Mouse (Mus musculus) cerebellum, postnatal 4 days (tissue): Measurements from ENCODE around the gene Tmem37.
A peak's percentile ranks its signal among the peaks of the same experiment; 100 is the strongest.

Experiments
- DNase-seq, 2 experiments: peaks; one replicate each; pipeline ENCODE4 v3.0.0; 2022; ENCODE audit warnings: low spot score in 2 of 2, mixed read lengths in 1 of 2

Gene Tmem37

DNA sequence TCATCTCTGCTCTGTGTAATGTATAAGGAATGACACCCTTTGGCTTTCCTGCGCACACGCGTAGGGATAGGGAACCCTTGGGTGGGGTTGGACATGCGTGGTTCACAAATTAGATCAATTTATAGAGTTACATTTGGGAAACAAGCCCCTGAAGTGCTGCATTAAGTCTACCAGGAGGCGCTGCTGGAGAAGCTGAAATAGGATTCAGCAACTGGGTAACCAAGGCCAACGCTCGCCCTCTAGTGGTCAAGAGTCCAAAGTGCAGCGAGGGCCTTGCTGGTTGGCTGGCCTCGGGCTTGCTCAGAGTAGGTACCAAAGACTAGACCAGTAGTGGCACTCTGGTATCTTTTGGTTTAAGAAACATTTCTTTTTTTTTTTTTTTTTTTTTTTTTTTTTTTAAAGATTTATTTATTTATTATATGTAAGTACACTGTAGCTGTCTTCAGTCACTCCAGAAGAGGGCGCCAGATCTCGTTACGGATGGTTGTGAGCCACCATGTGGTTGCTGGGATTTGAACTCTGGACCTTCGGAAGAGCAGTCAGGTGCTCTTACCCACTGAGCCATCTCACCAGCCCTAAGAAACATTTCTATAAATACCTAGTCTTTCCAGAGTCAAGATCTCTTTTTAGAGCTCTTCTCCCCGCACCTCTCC is 19.7 kb upstream of the Tmem37 start:
- peak; percentile 81 to 90 for DNase-seq

DNA sequence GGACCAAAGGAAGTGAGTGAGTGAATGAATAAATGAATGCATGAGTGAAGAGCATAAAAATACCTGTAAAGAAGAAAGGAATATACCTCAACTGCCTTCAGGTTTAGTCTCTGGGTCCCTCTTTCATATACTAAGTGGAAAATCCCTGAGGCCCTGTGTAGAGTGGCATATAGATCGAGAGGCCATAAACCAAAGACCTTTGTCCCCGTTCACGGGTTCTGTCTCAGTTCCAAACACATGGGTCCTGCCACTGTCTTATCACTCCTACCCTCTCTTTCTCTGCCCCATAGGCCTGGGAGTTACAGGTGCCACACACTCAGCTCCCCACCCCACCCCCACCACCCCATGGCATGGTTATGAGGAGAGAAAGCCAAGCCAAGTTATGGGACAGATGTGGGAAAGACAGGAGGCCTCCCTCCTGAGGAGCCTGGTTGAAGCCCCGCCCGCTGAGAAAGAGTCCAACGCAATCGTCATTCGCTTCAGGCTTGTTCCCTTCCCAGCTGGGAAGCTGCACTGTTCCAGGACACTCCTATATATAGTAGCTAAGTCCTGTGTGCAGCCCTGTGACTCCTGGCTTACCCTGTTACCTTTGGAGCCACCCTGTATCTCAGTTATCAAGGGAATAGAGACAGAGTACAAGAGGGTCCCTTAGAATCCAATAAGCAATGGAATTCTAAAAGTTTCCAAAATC is 17.2 kb upstream of the Tmem37 start:
- DNase-seq: no peak

DNA sequence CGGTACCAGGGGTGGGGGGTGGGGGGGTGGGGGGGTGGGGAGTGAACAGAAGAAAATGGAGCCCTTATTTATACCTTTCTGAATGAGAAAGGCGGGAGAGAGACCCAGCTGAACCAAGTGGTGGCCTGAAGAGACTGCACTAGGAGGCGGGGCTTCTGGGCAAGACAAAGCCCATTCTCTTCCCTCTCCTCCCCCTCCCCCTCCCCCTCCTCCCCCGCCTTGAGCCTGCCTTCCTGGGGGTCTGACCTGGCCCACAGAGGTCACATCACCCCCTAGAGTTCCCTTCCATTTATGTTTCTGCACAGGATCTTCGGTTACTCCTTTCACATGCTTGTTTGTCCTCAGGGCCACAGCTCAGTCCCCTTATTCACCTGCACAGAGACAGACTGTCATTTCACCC is 15.3 kb upstream of the Tmem37 start:
- DNase-seq: no peak

DNA sequence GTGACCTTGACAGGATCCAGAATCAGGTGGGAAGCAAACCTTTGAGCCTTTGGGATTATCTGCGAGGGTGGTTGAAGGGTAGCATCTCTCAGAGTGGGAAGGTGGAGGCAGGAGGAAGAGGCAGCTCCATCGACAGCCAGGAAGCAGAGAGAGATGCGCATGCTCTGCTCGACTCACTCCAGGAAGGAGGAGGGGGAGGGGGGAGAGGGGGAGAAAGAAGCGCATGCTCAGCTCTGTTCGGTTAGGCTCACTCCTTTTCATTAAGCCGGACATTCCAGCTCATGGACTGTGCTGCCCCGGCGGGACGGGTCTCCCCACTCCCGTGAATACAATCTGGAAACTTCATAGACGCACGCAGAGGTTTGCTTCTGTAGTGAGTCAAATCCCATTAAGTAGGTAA is 12.8 kb upstream of the Tmem37 start:
- no peak for DNase-seq

- DNase-seq: no peak
Measured at GRCm38 (mm10) chr1:120085696-120086095, 11.8 kb upstream of the Tmem37 start.

GRCm38 (mm10) chr1:120083921-120084517 is 10.1 kb upstream of the Tmem37 start:
- DNase-seq: no peak

DNA sequence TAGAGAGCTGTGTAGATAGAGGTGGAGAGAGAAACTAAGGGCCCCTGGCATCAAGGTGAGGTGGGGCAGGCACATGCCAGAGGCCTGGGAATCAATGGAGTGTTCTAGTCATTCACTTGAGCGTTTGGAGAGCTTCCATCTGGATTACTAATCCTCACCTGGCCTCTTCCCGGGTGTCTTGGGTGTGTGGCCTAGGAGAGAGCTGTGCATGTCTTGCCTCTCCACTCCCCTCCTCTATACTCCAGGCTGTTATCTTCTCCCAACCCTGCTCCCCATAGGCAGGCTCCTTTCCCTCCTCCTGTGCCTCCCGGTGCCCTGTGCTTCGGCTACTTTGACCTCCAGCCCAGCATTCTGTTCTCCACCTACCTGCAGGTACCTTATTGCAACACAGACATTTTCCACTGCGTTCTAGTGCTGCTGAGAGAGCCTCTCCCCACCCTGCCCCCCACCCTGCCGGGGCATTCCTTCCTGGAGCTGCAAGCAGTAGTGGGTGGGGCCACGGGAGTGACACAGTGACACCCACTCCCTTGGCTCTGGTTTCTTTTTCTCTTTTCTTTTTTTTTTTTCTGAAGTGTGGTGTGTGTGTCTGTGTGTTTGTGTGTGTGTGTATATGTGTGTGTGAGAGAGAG is 9.2 kb upstream of the Tmem37 start:
- no peak for DNase-seq

GRCm38 (mm10) chr1:120080632-120081031 is 6.8 kb upstream of the Tmem37 start:
- DNase-seq: no peak

- DNase-seq: no peak
Measured at GRCm38 (mm10) chr1:120077746-120078410, 4.0 kb upstream of the Tmem37 start.

DNA sequence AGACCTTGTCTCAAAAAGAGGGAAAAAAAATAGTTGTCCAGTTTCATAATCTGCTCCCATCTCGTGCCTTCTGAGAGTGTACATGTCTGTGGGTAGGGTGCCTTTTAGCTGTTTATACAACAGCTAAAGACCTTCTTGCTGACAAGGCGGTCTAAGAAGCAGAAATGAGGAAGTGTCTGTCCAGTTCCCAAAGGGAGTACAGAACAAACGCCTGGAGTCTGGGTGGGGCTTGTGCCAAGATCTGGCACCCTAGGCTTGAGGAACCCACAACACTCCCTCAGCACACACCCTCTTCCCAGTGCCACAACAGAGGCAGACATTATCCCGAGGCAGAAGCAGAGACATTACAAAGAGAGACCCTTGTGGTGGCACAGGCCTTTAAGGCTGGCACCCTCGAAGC is 1.6 kb upstream of the Tmem37 start:
- no peak for DNase-seq

DNA sequence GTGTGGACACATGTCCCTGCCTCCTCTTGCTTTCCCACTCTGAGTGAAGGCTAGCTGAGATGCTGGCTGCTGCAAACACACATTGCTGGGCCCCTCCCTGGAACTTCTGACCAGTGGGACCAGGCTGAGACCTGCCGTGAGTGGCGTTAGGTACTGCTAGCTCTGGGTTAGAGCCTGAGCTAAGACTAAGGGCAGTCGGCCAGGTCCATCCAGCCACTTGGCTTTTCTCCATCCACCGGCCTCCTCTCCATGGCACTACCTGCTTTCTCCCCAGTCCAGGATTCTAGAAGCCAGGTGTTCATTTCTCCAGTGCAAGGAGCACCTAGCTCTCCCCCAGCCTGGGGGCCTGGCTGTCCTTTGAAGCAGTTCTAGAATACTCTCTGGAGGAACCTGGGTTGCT is 1.1 kb upstream of the Tmem37 start:
- DNase-seq: no peak

DNA sequence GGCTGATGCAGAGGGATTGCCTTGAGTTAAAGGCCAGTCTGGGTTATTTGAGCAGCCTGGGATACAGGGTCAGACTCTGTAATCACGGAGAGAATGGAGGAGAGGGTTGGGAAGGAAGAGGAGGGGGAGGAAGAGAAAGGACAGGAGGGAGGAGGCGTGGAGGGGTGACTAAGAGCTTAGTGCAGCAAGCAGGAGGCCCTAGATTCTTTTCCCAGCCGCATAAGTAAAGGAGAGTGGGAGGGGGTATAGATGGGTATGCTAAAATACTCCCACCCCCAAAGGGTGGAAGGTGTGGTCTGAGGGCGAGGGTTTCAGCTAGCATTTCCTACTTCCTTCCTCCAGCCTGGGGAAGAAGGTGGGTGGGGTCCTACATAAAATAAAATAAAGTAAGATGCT is 431 bp upstream of the Tmem37 start:
- no peak for DNase-seq

GRCm38 (mm10) chr1:120072900-120073299 is 974 bp downstream of the Tmem37 start:
- DNase-seq: no peak

- no peak for DNase-seq
Measured at GRCm38 (mm10) chr1:120071133-120071532, 2.7 kb downstream of the Tmem37 start.

DNA sequence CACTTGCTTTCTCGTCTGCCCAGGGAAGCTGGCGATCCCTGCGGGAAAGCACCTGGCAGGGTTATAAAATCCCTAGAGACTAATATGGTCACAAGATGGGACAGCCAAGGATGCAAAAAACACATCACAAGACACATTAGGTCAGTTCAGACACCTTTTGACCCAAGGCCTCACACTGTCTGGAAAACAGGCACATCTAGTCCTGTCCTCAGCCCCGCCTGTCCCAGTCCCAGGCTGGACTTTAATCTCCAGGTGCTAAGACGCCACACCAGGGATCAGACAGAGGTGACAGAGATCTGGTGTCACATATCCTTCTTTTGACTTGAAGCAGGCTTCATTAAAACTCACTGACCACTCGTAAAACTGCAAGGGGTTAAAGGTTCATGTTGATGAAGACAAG is 3.7 kb downstream of the Tmem37 start:
- DNase-seq: no peak

DNA sequence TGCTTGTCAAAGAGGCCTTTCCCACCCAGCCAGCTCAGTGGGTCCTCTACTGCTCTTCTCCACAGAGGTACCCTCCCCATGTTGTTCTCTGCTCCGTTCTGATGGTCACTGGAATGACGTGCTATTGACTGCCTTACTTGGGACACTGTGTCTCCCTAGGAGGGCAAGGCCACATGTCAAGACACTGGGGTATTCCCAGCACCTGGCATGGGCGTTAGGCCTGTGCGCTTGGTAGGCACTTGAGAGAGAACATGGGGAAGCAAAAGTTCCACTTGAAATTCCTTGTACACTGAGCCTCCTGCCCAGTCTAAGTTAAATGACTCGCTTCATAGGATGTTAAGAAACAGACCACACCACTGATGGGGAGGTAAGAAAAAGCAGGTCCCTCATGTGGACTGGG is 4.8 kb downstream of the Tmem37 start:
- no peak for DNase-seq

DNA sequence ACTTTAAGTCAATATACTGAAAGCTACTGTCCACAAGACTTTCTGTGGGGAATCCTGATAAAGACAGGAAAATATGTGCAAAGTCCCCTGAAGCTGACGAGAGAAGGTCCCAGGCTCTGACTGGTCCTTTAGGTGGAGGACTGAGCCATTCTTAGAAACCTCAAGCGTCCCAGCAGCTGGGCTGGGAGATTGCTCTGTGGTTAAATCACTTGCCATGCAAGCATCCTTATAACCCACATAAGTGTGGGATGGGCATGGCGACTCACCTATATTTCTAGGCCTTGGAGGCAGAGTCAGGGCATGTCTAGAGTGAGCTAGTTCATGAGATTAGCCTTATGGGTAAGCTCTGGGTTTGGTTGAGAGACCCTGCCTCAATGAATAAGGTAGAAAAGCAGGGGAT is 7.2 kb downstream of the Tmem37 start:
- no peak for DNase-seq

- DNase-seq: no peak
Measured at GRCm38 (mm10) chr1:120066159-120066558, 7.7 kb downstream of the Tmem37 start.

DNA sequence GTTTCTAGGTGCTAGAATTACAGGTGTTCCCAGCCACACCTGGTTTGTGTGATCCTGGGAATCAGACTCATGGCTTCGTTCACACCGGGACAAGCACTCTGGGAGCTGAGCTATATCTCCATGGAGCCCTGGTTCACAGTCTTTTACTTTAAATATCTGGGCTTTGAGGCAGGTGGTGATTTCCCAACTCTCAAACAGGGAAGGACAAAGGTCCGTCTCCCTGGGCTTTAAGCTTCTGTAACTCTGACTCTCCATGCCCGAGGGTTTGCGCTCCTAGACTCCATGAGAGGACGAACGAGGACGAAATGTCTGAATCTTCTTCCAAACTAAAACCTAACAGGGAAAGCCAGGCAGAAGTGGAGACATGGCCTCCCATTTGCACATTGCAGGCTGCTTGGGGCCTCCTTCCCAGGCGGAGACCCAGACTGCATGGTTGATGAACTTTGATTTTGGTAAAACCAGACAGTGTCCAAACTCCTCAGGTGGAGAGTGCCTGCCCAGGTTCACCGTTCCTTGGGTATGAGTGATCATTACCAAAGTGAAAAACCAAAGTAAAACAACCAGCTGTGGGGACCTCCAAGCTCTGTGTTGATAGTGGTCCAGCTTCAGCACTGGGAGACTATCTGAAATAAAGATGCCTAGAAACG is 9.7 kb downstream of the Tmem37 start:
- no peak for DNase-seq

GRCm38 (mm10) chr1:120062231-120062630 is 11.6 kb downstream of the Tmem37 start:
- DNase-seq: no peak

- no peak for DNase-seq
Measured at GRCm38 (mm10) chr1:120060687-120061086, 13.2 kb downstream of the Tmem37 start.
